In genomic region chr11:116652330-116653098, GRCm38 (mm10) we compare ENCODE assay signal across 8 mouse cellular contexts. TPM values are rescaled to one million over a fixed set of nuclear protein-coding genes. Genes with fewer than 3 reads are reported as not detected.
DNase-seq lines count a peak whose midpoint lies in the region; ATAC-seq lines count a peak whose summit lies in the region.
"Had no signal": no experiment of that assay in that cellular context is flagged by ENCODE, and none has a peak within 500 bp of the region (broad histone marks: within the 10 kb centered on the region; RNA-seq: fewer than 3 reads in every experiment).

No protein-coding gene starts in this region.

- H3K4me3 ChIP-seq in kidney, embryonic 16.5 days (ENCODE audit: low read length) = peak overlapping the region; percentile 60
- peak overlapping the region; percentile 60 for H3K4me3 ChIP-seq in embryonic facial prominence, embryonic 14.5 days (ENCODE audit: low read depth, low read length)
- H3K4me3 ChIP-seq in hindbrain, embryonic 12.5 days = no peak overlapping the region
- H3K4me3 ChIP-seq in midbrain, embryonic 15.5 days = peak overlapping the region; percentile 62

- peak overlapping the region; percentile 98 for H3K4me2 ChIP-seq in kidney, embryonic 16.5 days (replicated peaks; ENCODE audit: low read depth, low read length)
- H3K4me2 ChIP-seq in embryonic facial prominence, embryonic 14.5 days (ENCODE audit: low read depth, low read length) = peak overlapping the region; percentile 97
- H3K4me2 ChIP-seq in hindbrain, embryonic 12.5 days (replicated peaks) = peak overlapping the region; percentile 95
- peak overlapping the region; percentile 93 for H3K4me2 ChIP-seq in midbrain, embryonic 15.5 days

- H3K9me3 ChIP-seq in kidney, embryonic 16.5 days (ENCODE audit: low read length) = no peaks in the 10 kb centered on the region
- H3K9me3 ChIP-seq in embryonic facial prominence, embryonic 14.5 days (ENCODE audit: control insufficient read depth, low read length) = no peaks in the 10 kb centered on the region
- H3K9me3 ChIP-seq in hindbrain, embryonic 12.5 days (replicated peaks) = no peaks in the 10 kb centered on the region
- no peaks in the 10 kb centered on the region for H3K9me3 ChIP-seq in midbrain, embryonic 15.5 days

- no peak for DNase-seq in kidney, adult 18-20 months
- DNase-seq in embryonic facial prominence, embryonic 14.5 days (ENCODE audit: low spot score) = no peak
- no peak for DNase-seq in spleen, postnatal 10 days (ENCODE audit: low spot score in 2 of 2)

- H3K4me1 ChIP-seq in kidney, embryonic 16.5 days (ENCODE audit: insufficient read depth, low read length) = peaks cover 39% of the 10 kb centered on the region
- H3K4me1 ChIP-seq in embryonic facial prominence, embryonic 14.5 days (ENCODE audit: control insufficient read depth, insufficient read depth, low read length) = peaks cover 24% of the 10 kb centered on the region
- peaks cover 44% of the 10 kb centered on the region for H3K4me1 ChIP-seq in hindbrain, embryonic 12.5 days
- H3K4me1 ChIP-seq in midbrain, embryonic 15.5 days = peaks cover 27% of the 10 kb centered on the region

- no peak overlapping the region for H3K27ac ChIP-seq in kidney, embryonic 16.5 days (ENCODE audit: low read length)
- no peak overlapping the region for H3K27ac ChIP-seq in embryonic facial prominence, embryonic 14.5 days (replicated peaks; ENCODE audit: low read depth, low read length)
- H3K27ac ChIP-seq in hindbrain, embryonic 12.5 days = no peak overlapping the region
- H3K27ac ChIP-seq in midbrain, embryonic 15.5 days = no peak overlapping the region

- H3K27me3 ChIP-seq in kidney, embryonic 16.5 days (ENCODE audit: insufficient read depth, low read length) = peaks cover 26% of the 10 kb centered on the region
- H3K27me3 ChIP-seq in embryonic facial prominence, embryonic 14.5 days (replicated peaks; ENCODE audit: control insufficient read depth, insufficient read depth, low read length) = peaks cover 24% of the 10 kb centered on the region
- H3K27me3 ChIP-seq in hindbrain, embryonic 12.5 days = peaks cover 68% of the 10 kb centered on the region
- peaks cover 4% of the 10 kb centered on the region; the same call in 1 of the 2 replicates for H3K27me3 ChIP-seq in midbrain, embryonic 15.5 days (replicated peaks)
- H3K27me3 ChIP-seq: Patski had no signal

- H3K36me3 ChIP-seq in kidney, embryonic 16.5 days (ENCODE audit: insufficient read depth, low read length) = no peaks in the 10 kb centered on the region
- H3K36me3 ChIP-seq in embryonic facial prominence, embryonic 14.5 days (ENCODE audit: control insufficient read depth, insufficient read depth, low read length) = no peaks in the 10 kb centered on the region
- no peaks in the 10 kb centered on the region for H3K36me3 ChIP-seq in hindbrain, embryonic 12.5 days
- H3K36me3 ChIP-seq in midbrain, embryonic 15.5 days (replicated peaks) = no peaks in the 10 kb centered on the region

- peak overlapping the region; percentile 15 for H3K9ac ChIP-seq in kidney, embryonic 16.5 days (replicated peaks; ENCODE audit: low read length)
- peak overlapping the region; percentile 37; the same call in 1 of the 2 replicates for H3K9ac ChIP-seq in embryonic facial prominence, embryonic 14.5 days (ENCODE audit: low read depth, low read length)
- peak overlapping the region; percentile 67; the same call in 1 of the 2 replicates for H3K9ac ChIP-seq in hindbrain, embryonic 12.5 days
- peak overlapping the region; percentile 73; the same call in 1 of the 2 replicates for H3K9ac ChIP-seq in midbrain, embryonic 15.5 days

- 68% methylated on average over 25 of the region's 25 CpGs for WGBS in kidney, embryonic 16.5 days
- WGBS in embryonic facial prominence, embryonic 14.5 days = 57% methylated on average over 25 of the region's 25 CpGs
- WGBS in hindbrain, embryonic 12.5 days = 60% methylated on average over 25 of the region's 25 CpGs
- WGBS in midbrain, embryonic 15.5 days = 64% methylated on average over 25 of the region's 25 CpGs

- no peak for ATAC-seq in kidney, embryonic 16.5 days (ENCODE audit: low FRiP score, low TSS enrichment)
- ATAC-seq in embryonic facial prominence, embryonic 14.5 days (ENCODE audit: low read depth) = no peak
- ATAC-seq in hindbrain, embryonic 12.5 days (ENCODE audit: low FRiP score) = no peak
- ATAC-seq in midbrain, embryonic 15.5 days (replicated peaks) = no peak
- no peak for ATAC-seq in monocyte, adult 5-6 weeks (replicated peaks; ENCODE audit: insufficient number of reproducible peaks, low FRiP score, low TSS enrichment, poor library complexity, severe bottlenecking)
- ATAC-seq: Patski had no signal

RNA-seq across cellular contexts. Expression of gene Prcd, which starts 0.8 kb away (rescaled TPM):
- 1.3 and 1.5 TPM in 2 replicates for polyA plus RNA-seq in kidney, embryonic 16.5 days (2015; fragmentation: Nextera tagmentation; extraction: Ambion mirVana)
- 0.84 and 2.3 TPM in 2 replicates for polyA plus RNA-seq in embryonic facial prominence, embryonic 14.5 days (2014; fragmentation: Nextera tagmentation; extraction: Ambion mirVana)
- 0.34 and 0.43 TPM in 2 replicates for polyA plus RNA-seq in hindbrain, embryonic 12.5 days (2016; fragmentation: Nextera tagmentation; extraction: Ambion mirVana)
- 1.5 and 3.0 TPM in 2 replicates for polyA plus RNA-seq in midbrain, embryonic 15.5 days (2015; fragmentation: Nextera tagmentation; extraction: Ambion mirVana)
- total RNA-seq in monocyte, adult 5-6 weeks (2017) = not detected in 3 replicates

RNA-seq across cellular contexts. Expression of gene Cygb, which starts 1.6 kb away (rescaled TPM):
- polyA plus RNA-seq in kidney, embryonic 16.5 days (2015; fragmentation: Nextera tagmentation; extraction: Ambion mirVana) = 17.0 and 17.5 TPM in 2 replicates
- 17.8 and 20.5 TPM in 2 replicates for polyA plus RNA-seq in embryonic facial prominence, embryonic 14.5 days (2014; fragmentation: Nextera tagmentation; extraction: Ambion mirVana)
- 4.5 and 5.9 TPM in 2 replicates for polyA plus RNA-seq in hindbrain, embryonic 12.5 days (2016; fragmentation: Nextera tagmentation; extraction: Ambion mirVana)
- polyA plus RNA-seq in midbrain, embryonic 15.5 days (2015; fragmentation: Nextera tagmentation; extraction: Ambion mirVana) = 23.3 and 24.4 TPM in 2 replicates
- 0.29 TPM in 1 of 3 replicates, not detected in the others for total RNA-seq in monocyte, adult 5-6 weeks (2017)

RNA-seq across cellular contexts. Expression of gene Rhbdf2, which starts 25.7 kb away (rescaled TPM):
- polyA plus RNA-seq in kidney, embryonic 16.5 days (2015; fragmentation: Nextera tagmentation; extraction: Ambion mirVana) = 11.4 and 12.8 TPM in 2 replicates
- polyA plus RNA-seq in embryonic facial prominence, embryonic 14.5 days (2014; fragmentation: Nextera tagmentation; extraction: Ambion mirVana) = 3.6 and 4.4 TPM in 2 replicates
- polyA plus RNA-seq in hindbrain, embryonic 12.5 days (2016; fragmentation: Nextera tagmentation; extraction: Ambion mirVana) = 3.7 and 4.5 TPM in 2 replicates
- polyA plus RNA-seq in midbrain, embryonic 15.5 days (2015; fragmentation: Nextera tagmentation; extraction: Ambion mirVana) = 0.83 TPM in 2 replicates
- 14.1 to 16.7 TPM (median 15.1 TPM) in 3 replicates for total RNA-seq in monocyte, adult 5-6 weeks (2017)

Comparison
In these comparisons a context has a peak if more than half of its experiments do, and no peak if none do; other contexts are left out.
1. H3K9ac ChIP-seq: peak in every context shown above with its lines; median percentile 73 in midbrain, embryonic 15.5 days; 67 in hindbrain, embryonic 12.5 days; 37 in embryonic facial prominence, embryonic 14.5 days; 15 in kidney, embryonic 16.5 days.